14 mouse cellular contexts compared by ENCODE assay signal in genomic region chr4:62933798-62934197, GRCm38 (mm10). TPM values are rescaled to one million over a fixed set of nuclear protein-coding genes. Genes with fewer than 3 reads are reported as not detected.
DNase-seq lines count a peak whose midpoint lies in the region; ATAC-seq lines count a peak whose summit lies in the region.
"Had no signal": no experiment of that assay in that cellular context is flagged by ENCODE, and none has a peak within 500 bp of the region (broad histone marks: within the 10 kb centered on the region; RNA-seq: fewer than 3 reads in every experiment).

No protein-coding gene starts in this region.

- H3K9ac ChIP-seq in forebrain, embryonic 12.5 days = no peak overlapping the region
- H3K9ac ChIP-seq: heart, embryonic 15.5 days had no signal

- no peak overlapping the region for H3K27ac ChIP-seq in forebrain, embryonic 12.5 days
- H3K27ac ChIP-seq: heart, embryonic 15.5 days; macrophage had no signal

- 0 out of 2 replicates have a peak, but pooled peaks cover 2% of the 10 kb centered on the region for H3K4me1 ChIP-seq in forebrain, embryonic 12.5 days
- H3K4me1 ChIP-seq: heart, embryonic 15.5 days had no signal

- peak; percentile 12 for DNase-seq in adrenal gland, postnatal 14 days
- no peak for DNase-seq in adrenal gland, adult 8-10 months
- peak; percentile 29 for DNase-seq in kidney, postnatal 10 days
- no peak for DNase-seq in kidney, postnatal 25 days
- DNase-seq in thymus, postnatal 25 days = peak; percentile 19
- DNase-seq in thymus, postnatal 10 days (ENCODE audit: low spot score in 2 of 2) = no peak
- DNase-seq in yolk sac, embryonic 10.5 days (ENCODE audit: low spot score) = no peak
- DNase-seq: B cell, adult 2 months; cerebellum, adult 8-10 months; layer of hippocampus, postnatal 36 days had no signal

- no peaks in the 10 kb centered on the region for H3K9me3 ChIP-seq in forebrain, embryonic 12.5 days
- H3K9me3 ChIP-seq: heart, embryonic 15.5 days had no signal

- 91% methylated on average over 4 of the region's 4 CpGs for WGBS in forebrain, embryonic 12.5 days

- H3K36me3 ChIP-seq in forebrain, embryonic 12.5 days (replicated peaks) = no peaks in the 10 kb centered on the region
- H3K36me3 ChIP-seq: heart, embryonic 15.5 days had no signal

- ATAC-seq in forebrain, embryonic 12.5 days (ENCODE audit: low FRiP score) = no peak
- ATAC-seq: inflammation-experienced regulatory T-cells, adult 6 months had no signal

- H3K4me2 ChIP-seq in forebrain, embryonic 12.5 days = no peak overlapping the region
- H3K4me2 ChIP-seq: heart, embryonic 15.5 days had no signal

- no peak overlapping the region for H3K4me3 ChIP-seq in forebrain, embryonic 12.5 days (replicated peaks)
- H3K4me3 ChIP-seq: heart, embryonic 15.5 days had no signal

- H3K27me3 ChIP-seq in forebrain, embryonic 12.5 days = no peaks in the 10 kb centered on the region; the same call in 1 of the 2 replicates
- H3K27me3 ChIP-seq: heart, embryonic 15.5 days had no signal

RNA-seq across cellular contexts. Expression of gene Zfp618, which starts 31.6 kb away (rescaled TPM):
- 6.5 and 7.7 TPM in 2 replicates for total RNA-seq in adrenal gland, postnatal 14 days (2021)
- total RNA-seq in adrenal gland, adult 8-10 months (2022) = 10 to 100 TPM in 1 of 4 experiments, 1 to 10 TPM in 3; 3.9 to 11.0 (median 6.3) TPM
- polyA plus RNA-seq in forebrain, embryonic 12.5 days (2016; fragmentation: Nextera tagmentation; extraction: Ambion mirVana) = 32.4 and 34.2 TPM in 2 replicates
- polyA plus RNA-seq: macrophage had no signal

Comparison
In these comparisons a context has a peak if more than half of its experiments do, and no peak if none do; other contexts are left out.
1. DNase-seq: peak in adrenal gland, postnatal 14 days (single experiment), kidney, postnatal 10 days (single experiment) and thymus, postnatal 25 days (single experiment); none in adrenal gland, adult 8-10 months (single experiment), kidney, postnatal 25 days (0 of 2), thymus, postnatal 10 days (0 of 2) and yolk sac, embryonic 10.5 days (single experiment).